Mouse (Mus musculus) hindbrain, embryonic 16.5 days (tissue): ENCODE data around the gene Tbkbp1. TPM values are rescaled to one million over a fixed set of nuclear protein-coding genes. Genes with fewer than 3 reads are reported as not detected.

Experiments
- ATAC-seq: fragments of 200-750 bp; cut with Nextera tagmentation; 2 replicates; pipeline ENCODE4 v1.8.0; 2017; ENCODE audit warnings: moderate TSS enrichment, moderate library complexity
- H3K27ac ChIP-seq: fragments of 300-500 bp; sonication (generic); 2 replicates; pipeline ENCODE4 v1.5.1; 2014; ENCODE audit warnings: low read depth, mild to moderate bottlenecking, control low read depth, low read length, moderate library complexity
- H3K27me3 ChIP-seq: fragments of 300-500 bp; sonication (generic); replicated peaks from 2 replicates; pipeline ENCODE4 v1.6.1; 2014; ENCODE audit warnings: low read length; ENCODE audit not compliant: control insufficient read depth, insufficient read depth
- H3K36me3 ChIP-seq: fragments of 300-500 bp; sonication (generic); 2 replicates; pipeline ENCODE4 v1.6.1; 2014; ENCODE audit warnings: mild to moderate bottlenecking, low read length, moderate library complexity, mixed read lengths; ENCODE audit not compliant: control insufficient read depth, insufficient read depth
- H3K4me1 ChIP-seq: fragments of 300-500 bp; sonication (generic); 2 replicates; pipeline ENCODE4 v1.6.1; 2014; ENCODE audit warnings: low read depth, low read length; ENCODE audit not compliant: control insufficient read depth, insufficient read depth
- H3K4me2 ChIP-seq: fragments of 300-500 bp; sonication (generic); 2 replicates; pipeline ENCODE4 v1.6.1; 2014; ENCODE audit warnings: mild to moderate bottlenecking, low read length, control low read depth, moderate library complexity
- H3K4me3 ChIP-seq: fragments of 300-500 bp; sonication (generic); 2 replicates; pipeline ENCODE4 v1.5.1; 2014; ENCODE audit warnings: mild to moderate bottlenecking, low read length, control low read depth, moderate library complexity
- H3K9ac ChIP-seq: fragments of 300-500 bp; sonication (generic); 2 replicates; pipeline ENCODE4 v1.6.1; 2014; ENCODE audit warnings: low read depth, mild to moderate bottlenecking, control low read depth, low read length, moderate library complexity
- H3K9me3 ChIP-seq: fragments of 300-500 bp; sonication (generic); 2 replicates; pipeline ENCODE4 v1.6.1; 2014; ENCODE audit warnings: mild to moderate bottlenecking, low read length, moderate library complexity; ENCODE audit not compliant: control insufficient read depth
- WGBS: fragments of 180-500 bp; shearing (Covaris S2); extraction: QIAGEN DNeasy Blood & Tissue Kit; methylation state at CpG from one replicate; pipeline ENCODE4 v1.1.7; 2014; 5-methylcytosine and 5-hydroxymethylcytosine counted together
- microRNA-seq: library from miRNA; unstranded; fragments of <30 nt; microRNA quantifications from one replicate; pipeline ENCODE4, GENCODE M21; 2017
- polyA plus RNA-seq: library from polyadenylated mRNA; unstranded; fragments of >200 nt; fragmentation: Nextera tagmentation; extraction: Ambion mirVana; gene quantifications from 2 replicates; pipeline ENCODE4 v1.2.1, GENCODE M21; 2015

Tbkbp1 gene
- polyA plus RNA-seq, 1 experiment from 2014 or later, result 7.8 TPM

- H3K4me3 ChIP-seq, result no peak overlapping the region
- H3K9ac ChIP-seq, result no peak overlapping the region
- H3K27me3 ChIP-seq, result peaks cover 14% of the 10 kb centered on the region
- no peaks in the 10 kb centered on the region for H3K4me1 ChIP-seq
- no peaks in the 10 kb centered on the region for H3K36me3 ChIP-seq
- no peaks in the 10 kb centered on the region for H3K9me3 ChIP-seq
- 81% methylated on average over 16 of the region's 16 CpGs for WGBS
- H3K4me2 ChIP-seq, result no peak overlapping the region
- no peak overlapping the region for H3K27ac ChIP-seq
- no peak for ATAC-seq
These were observed 42.3 kb downstream of the Tbkbp1 start for GRCm38 (mm10) chr11:97108976-97109375.

GRCm38 (mm10) chr11:97104091-97104483 is 47.2 kb downstream of the Tbkbp1 start:
- Histone ChIP-seq H3K9me3 (no peaks in the 10 kb centered on the region), H3K27me3 (peaks cover 5% of the 10 kb centered on the region; the same call in 1 of the 2 replicates), H3K4me2 (no peak overlapping the region), H3K27ac (no peak overlapping the region), H3K4me3 (no peak overlapping the region), H3K36me3 (no peaks in the 10 kb centered on the region), H3K9ac (no peak overlapping the region), H3K4me1 (no peaks in the 10 kb centered on the region)
- WGBS, result 94% methylated on average over 9 of the region's 9 CpGs
- no peak for ATAC-seq

- no peak for ATAC-seq
- H3K4me2 ChIP-seq, result no peak overlapping the region
- no peak overlapping the region for H3K9ac ChIP-seq
- no peaks in the 10 kb centered on the region for H3K9me3 ChIP-seq
- peaks cover 8% of the 10 kb centered on the region; the same call in 1 of the 2 replicates for H3K27me3 ChIP-seq
- H3K4me1 ChIP-seq, result no peaks in the 10 kb centered on the region
- WGBS, result 95% methylated on average over 10 of the region's 10 CpGs
- no peaks in the 10 kb centered on the region for H3K36me3 ChIP-seq
- H3K27ac ChIP-seq, result no peak overlapping the region
- H3K4me3 ChIP-seq, result no peak overlapping the region
These were observed 47.9 kb downstream of the Tbkbp1 start for GRCm38 (mm10) chr11:97103163-97104090.

GRCm38 (mm10) chr11:97101722-97102121 is 49.6 kb downstream of the Tbkbp1 start:
- Histone ChIP-seq H3K36me3 (no peaks in the 10 kb centered on the region), H3K4me3 (no peak overlapping the region), H3K27me3 (peaks cover 8% of the 10 kb centered on the region; the same call in 1 of the 2 replicates), H3K9me3 (no peaks in the 10 kb centered on the region), H3K4me1 (no peaks in the 10 kb centered on the region), H3K27ac (no peak overlapping the region), H3K9ac (no peak overlapping the region), H3K4me2 (no peak overlapping the region)
- no peak for ATAC-seq
- 24% methylated on average over 8 of the region's 9 CpGs for WGBS

- H3K4me2 ChIP-seq, result no peak overlapping the region
- H3K27ac ChIP-seq, result no peak overlapping the region
- 27% methylated on average over 18 of the region's 18 CpGs for WGBS
- H3K4me1 ChIP-seq, result no peaks in the 10 kb centered on the region
- no peaks in the 10 kb centered on the region for H3K36me3 ChIP-seq
- peaks cover 8% of the 10 kb centered on the region; the same call in 1 of the 2 replicates for H3K27me3 ChIP-seq
- H3K4me3 ChIP-seq, result no peak overlapping the region
- no peaks in the 10 kb centered on the region for H3K9me3 ChIP-seq
- no peak overlapping the region for H3K9ac ChIP-seq
- ATAC-seq, result no peak
These were observed 52.5 kb downstream of the Tbkbp1 start for GRCm38 (mm10) chr11:97098791-97099190.

GRCm38 (mm10) chr11:97094600-97094999 is 56.7 kb downstream of the Tbkbp1 start:
- H3K4me3 ChIP-seq, result no peak overlapping the region
- WGBS, result 76% methylated on average over 2 of the region's 2 CpGs
- H3K27ac ChIP-seq, result no peak overlapping the region
- no peaks in the 10 kb centered on the region for H3K9me3 ChIP-seq
- H3K4me1 ChIP-seq, result no peaks in the 10 kb centered on the region
- no peak for ATAC-seq
- no peak overlapping the region for H3K4me2 ChIP-seq
- no peak overlapping the region for H3K9ac ChIP-seq
- no peaks in the 10 kb centered on the region for H3K36me3 ChIP-seq
- H3K27me3 ChIP-seq, result peaks cover 3% of the 10 kb centered on the region; the same call in 1 of the 2 replicates

GRCm38 (mm10) chr11:97086365-97086764 is 64.9 kb downstream of the Tbkbp1 start:
- no peak for ATAC-seq
- H3K9ac ChIP-seq, result no peak overlapping the region
- H3K4me2 ChIP-seq, result no peak overlapping the region
- H3K27ac ChIP-seq, result no peak overlapping the region
- 71% methylated on average over 6 of the region's 6 CpGs for whole genome bisulfite sequencing
- H3K36me3 ChIP-seq, result no peaks in the 10 kb centered on the region
- no peaks in the 10 kb centered on the region for H3K27me3 ChIP-seq
- no peak overlapping the region for H3K4me3 ChIP-seq
- peaks cover 5% of the 10 kb centered on the region; the same call in 1 of the 2 replicates for H3K4me1 ChIP-seq
- peaks cover 6% of the 10 kb centered on the region for H3K9me3 ChIP-seq

Small RNAs within 50 kb of the gene (microRNA-seq; reads per million reads assigned to microRNA genes)
- gene Mir7235, result not detected

Other genes starting within 250 kb of the Tbkbp1 start
- 81.2 and 84.8 TPM in 2 replicates for gene Cdk5rap3, start 235.0 kb downstream of the Tbkbp1 start, polyA plus RNA-seq
- gene Prr15l, start 223.4 kb downstream of the Tbkbp1 start, polyA plus RNA-seq, result 0.35 and 0.60 TPM in 2 replicates
- gene Pnpo, start 207.5 kb downstream of the Tbkbp1 start, polyA plus RNA-seq, result 36.2 and 37.3 TPM in 2 replicates
- 13.5 and 19.0 TPM in 2 replicates for gene Sp2, start 168.5 kb downstream of the Tbkbp1 start, polyA plus RNA-seq
- 0.32 and 0.35 TPM in 2 replicates for gene Sp6, start 138.1 kb downstream of the Tbkbp1 start, polyA plus RNA-seq
- gene Scrn2, start 121.6 kb downstream of the Tbkbp1 start, polyA plus RNA-seq, result 14.5 and 16.8 TPM in 2 replicates
- gene Lrrc46, start 110.1 kb downstream of the Tbkbp1 start, polyA plus RNA-seq, result 3.4 and 3.9 TPM in 2 replicates
- 63.4 and 66.9 TPM in 2 replicates for gene Mrpl10, start 109.9 kb downstream of the Tbkbp1 start, polyA plus RNA-seq
- 12.5 and 12.9 TPM in 2 replicates for gene Osbpl7, start 100.9 kb downstream of the Tbkbp1 start, polyA plus RNA-seq
- gene Tbx21, start 36.2 kb downstream of the Tbkbp1 start, polyA plus RNA-seq, result 0.15 and 0.22 TPM in 2 replicates
- 29.7 and 31.4 TPM in 2 replicates for gene Kpnb1, start 36.4 kb upstream of the Tbkbp1 start, polyA plus RNA-seq
- gene Npepps, start 129.1 kb upstream of the Tbkbp1 start, polyA plus RNA-seq, result 142 and 155 TPM in 2 replicates
- 38.2 and 39.5 TPM in 2 replicates for gene Mrpl45, start 164.2 kb upstream of the Tbkbp1 start, polyA plus RNA-seq
- gene Gpr179, start 200.6 kb upstream of the Tbkbp1 start, polyA plus RNA-seq, result 0.43 and 0.51 TPM in 2 replicates
- gene Socs7, start 211.1 kb upstream of the Tbkbp1 start, polyA plus RNA-seq, result 7.3 and 8.1 TPM in 2 replicates